Mouse (Mus musculus): ENCODE measurements around the gene Itgam.

DNA sequence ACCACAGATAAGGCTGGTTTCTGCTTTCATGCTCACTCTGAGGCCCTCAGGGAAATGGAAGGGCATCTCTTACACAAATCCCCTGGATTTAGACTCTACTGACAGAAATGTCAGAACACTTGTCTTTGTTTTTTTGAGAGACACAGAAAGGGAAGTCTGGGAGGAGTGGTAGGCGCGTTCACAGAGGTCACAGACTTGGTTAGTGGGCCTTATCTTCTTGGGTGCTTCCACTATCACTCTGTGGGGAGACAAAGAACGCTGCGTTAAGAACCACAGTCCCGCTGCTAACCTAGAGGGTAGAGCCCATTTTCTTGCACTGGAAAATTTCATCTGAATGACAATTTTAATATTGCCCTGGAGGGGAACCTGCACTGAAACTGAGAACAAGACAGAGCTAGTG, 69.7 kb downstream of the Itgam start:
- TF ChIP-seq POLR2A (IDR thresholded peaks at IDR 0.05; ENCODE audit: insufficient read depth, low read depth, low read length) (no peak), CTCF (IDR thresholded peaks at IDR 0.05; ENCODE audit: insufficient read depth, low read depth, low read length) (no peak)
